13 mouse cellular contexts compared by ENCODE assay signal in the genomic region with DNA sequence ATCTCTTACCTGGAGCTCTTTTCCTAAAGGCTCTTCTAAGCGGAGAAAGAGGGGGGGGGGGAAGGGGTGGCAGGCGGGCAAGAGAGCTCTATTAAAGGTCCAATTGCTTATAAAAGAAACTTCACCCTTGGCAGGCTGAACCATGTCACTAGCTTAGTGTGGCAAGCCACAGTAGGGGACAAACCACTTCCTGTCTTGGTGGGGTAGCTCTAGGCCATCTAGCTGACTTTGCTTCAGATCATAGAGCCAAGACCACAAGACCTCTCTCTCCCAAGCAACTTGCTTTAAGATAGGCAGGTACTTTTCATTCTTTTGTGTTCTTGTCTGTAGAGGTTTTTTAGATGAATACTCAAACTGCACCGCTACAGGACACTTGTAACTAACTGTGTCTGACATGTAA. TPM values are rescaled to one million over a fixed set of nuclear protein-coding genes. Genes with fewer than 3 reads are reported as not detected.
DNase-seq lines count a peak whose midpoint lies in the region; ATAC-seq lines count a peak whose summit lies in the region.
"Had no signal": no experiment of that assay in that cellular context is flagged by ENCODE, and none has a peak within 500 bp of the region (broad histone marks: within the 10 kb centered on the region; RNA-seq: fewer than 3 reads in every experiment).

No protein-coding gene starts in this region.

- no peak overlapping the region for H3K27ac ChIP-seq in hindbrain, embryonic 12.5 days
- H3K27ac ChIP-seq: limb, embryonic 13.5 days had no signal

- no peak overlapping the region for H3K4me2 ChIP-seq in hindbrain, embryonic 12.5 days (replicated peaks)
- H3K4me2 ChIP-seq: limb, embryonic 13.5 days; midbrain, embryonic 11.5 days had no signal

- no peaks in the 10 kb centered on the region for H3K9me3 ChIP-seq in hindbrain, embryonic 12.5 days (replicated peaks)
- H3K9me3 ChIP-seq: limb, embryonic 13.5 days had no signal

- H3K27me3 ChIP-seq in hindbrain, embryonic 12.5 days, result no peaks in the 10 kb centered on the region
- H3K27me3 ChIP-seq: limb, embryonic 13.5 days had no signal

- H3K4me1 ChIP-seq in hindbrain, embryonic 12.5 days, result peaks cover 3% of the 10 kb centered on the region; the same call in 1 of the 2 replicates

- H3K4me3 ChIP-seq in hindbrain, embryonic 12.5 days, result no peak overlapping the region
- H3K4me3 ChIP-seq: limb, embryonic 13.5 days had no signal

- ATAC-seq in hindbrain, embryonic 12.5 days (ENCODE audit: low FRiP score), result no peak
- ATAC-seq: forebrain, embryonic 16.5 days had no signal

- 76% methylated on average over 3 of the region's 3 CpGs for WGBS in hindbrain, embryonic 12.5 days

- peaks cover 26% of the 10 kb centered on the region for H3K36me3 ChIP-seq in hindbrain, embryonic 12.5 days

- DNase-seq in lung, adult 18-20 months, result peak; percentile 16 to 21
- DNase-seq in lung, postnatal 4 days, result no peak
- DNase-seq in CD8-positive naive resting alpha-beta T cell, adult 2 months (ENCODE audit: low read depth in 2 of 2, low spot score in 2 of 2), result peak; percentile 32 to 40
- peak; percentile 43 for DNase-seq in lung, postnatal 25 days (ENCODE audit: low spot score)
- DNase-seq in thymus, postnatal 10 days (ENCODE audit: low spot score in 2 of 2), result peak; percentile 10 to 20
- DNase-seq in layer of hippocampus, postnatal 36 days, result no peak
- no peak for DNase-seq in frontal cortex, postnatal 10 days (ENCODE audit: low spot score in 2 of 2)
- DNase-seq: cerebellum, adult 9-10 months; kidney, adult 8-10 months had no signal

- H3K9ac ChIP-seq in hindbrain, embryonic 12.5 days, result no peak overlapping the region
- H3K9ac ChIP-seq: limb, embryonic 13.5 days had no signal

RNA-seq across cellular contexts. Expression of a gene that starts 14.4 kb away (rescaled TPM):
- polyA plus RNA-seq in hindbrain, embryonic 12.5 days (2016; fragmentation: Nextera tagmentation; extraction: Ambion mirVana), result 23.0 and 24.1 TPM in 2 replicates
- 10 to 100 TPM; 54.4 to 62.5 TPM for total RNA-seq in layer of hippocampus, postnatal 36 days (2021)

RNA-seq across cellular contexts. Expression of a gene that starts 35.0 kb away (rescaled TPM):
- polyA plus RNA-seq in hindbrain, embryonic 12.5 days (2016; fragmentation: Nextera tagmentation; extraction: Ambion mirVana), result 278 and 312 TPM in 2 replicates
- total RNA-seq in layer of hippocampus, postnatal 36 days (2021), result 100 to 1,000 TPM; 275 to 292 TPM

Comparison
In these comparisons a context has a peak if more than half of its experiments do, and no peak if none do; other contexts are left out.
1. DNase-seq: peak in lung, adult 18-20 months (2 of 2), CD8-positive naive resting alpha-beta T cell, adult 2 months (2 of 2), lung, postnatal 25 days (single experiment) and thymus, postnatal 10 days (2 of 2); none in lung, postnatal 4 days (0 of 2), layer of hippocampus, postnatal 36 days (0 of 2) and frontal cortex, postnatal 10 days (0 of 2).